Mouse (Mus musculus) C2C12 (cell line): ENCODE results near the gene Rfpl4. TPM values are rescaled to one million over a fixed set of nuclear protein-coding genes. Genes with fewer than 3 reads are reported as not detected.
"Not testable (repeated sequence)": the region's sequence is repeated elsewhere in the genome, so short reads cannot be mapped to it uniquely, and the experiment has no call there.

Experiments
- H3K27me3 ChIP-seq: one replicate; pipeline ENCODE4 v1.6.1; 2011; ENCODE audit not compliant: control insufficient read depth, insufficient read depth, insufficient read length
- H3K36me3 ChIP-seq: one replicate; pipeline ENCODE4 v1.6.1; 2011; ENCODE audit not compliant: control insufficient read depth, insufficient read depth
- H3K4me3 ChIP-seq: one replicate; pipeline ENCODE4 v1.5.1; 2011; ENCODE audit warnings: mild to moderate bottlenecking, control low read depth; ENCODE audit not compliant: poor library complexity, insufficient read depth, severe bottlenecking
- H3K79me2 ChIP-seq: one replicate; pipeline ENCODE4 v1.6.1; 2011; ENCODE audit not compliant: control insufficient read depth, insufficient read depth
- H3K79me3 ChIP-seq: one replicate; pipeline ENCODE4 v1.6.1; 2011; ENCODE audit warnings: low read depth, control low read depth
- H3ac ChIP-seq: one replicate; pipeline ENCODE3; 2011; ENCODE audit warnings: low read depth; ENCODE audit not compliant: control insufficient read depth, insufficient read length
- CEBPB ChIP-seq: IDR thresholded peaks from one replicate; pipeline ENCODE4 v1.6.1; 2011; ENCODE audit warnings: low read depth, mild to moderate bottlenecking, control low read depth, moderate library complexity
- CTCF ChIP-seq: IDR thresholded peaks from one replicate; pipeline ENCODE4 v1.5.1; 2011; ENCODE audit not compliant: control insufficient read depth, insufficient read depth, insufficient read length
- FOSL1 ChIP-seq: IDR thresholded peaks from one replicate; pipeline ENCODE4 v1.8.0; 2011; ENCODE audit warnings: mild to moderate bottlenecking, low read length; ENCODE audit not compliant: poor library complexity, insufficient read depth, severe bottlenecking
- MAX ChIP-seq: IDR thresholded peaks from one replicate; pipeline ENCODE4 v1.6.1; 2011; ENCODE audit warnings: mild to moderate bottlenecking, control low read depth
- MYOD1 ChIP-seq: IDR thresholded peaks from one replicate; pipeline ENCODE4 v1.6.1; 2011; ENCODE audit warnings: low read depth; ENCODE audit not compliant: control insufficient read depth, insufficient read length
- MYOG ChIP-seq: IDR thresholded peaks from one replicate; pipeline ENCODE4 v1.6.1; 2011; ENCODE audit not compliant: control insufficient read depth, insufficient read length; ENCODE audit errors: extremely low read depth
- USF1 ChIP-seq: IDR thresholded peaks from one replicate; pipeline ENCODE4 v1.6.1; 2011; ENCODE audit warnings: low read depth, mild to moderate bottlenecking, control low read depth, moderate library complexity
- polyA plus RNA-seq: library from polyadenylated mRNA; unstranded; fragments of >200 nt; fragmentation: generic; extraction: Trizol; gene quantifications from one replicate; pipeline ENCODE4 v1.2.1, GENCODE M21; 2012; ENCODE audit warnings: missing spikeins

Gene Rfpl4
- polyA plus RNA-seq, 1 experiment, result not detected

DNA sequence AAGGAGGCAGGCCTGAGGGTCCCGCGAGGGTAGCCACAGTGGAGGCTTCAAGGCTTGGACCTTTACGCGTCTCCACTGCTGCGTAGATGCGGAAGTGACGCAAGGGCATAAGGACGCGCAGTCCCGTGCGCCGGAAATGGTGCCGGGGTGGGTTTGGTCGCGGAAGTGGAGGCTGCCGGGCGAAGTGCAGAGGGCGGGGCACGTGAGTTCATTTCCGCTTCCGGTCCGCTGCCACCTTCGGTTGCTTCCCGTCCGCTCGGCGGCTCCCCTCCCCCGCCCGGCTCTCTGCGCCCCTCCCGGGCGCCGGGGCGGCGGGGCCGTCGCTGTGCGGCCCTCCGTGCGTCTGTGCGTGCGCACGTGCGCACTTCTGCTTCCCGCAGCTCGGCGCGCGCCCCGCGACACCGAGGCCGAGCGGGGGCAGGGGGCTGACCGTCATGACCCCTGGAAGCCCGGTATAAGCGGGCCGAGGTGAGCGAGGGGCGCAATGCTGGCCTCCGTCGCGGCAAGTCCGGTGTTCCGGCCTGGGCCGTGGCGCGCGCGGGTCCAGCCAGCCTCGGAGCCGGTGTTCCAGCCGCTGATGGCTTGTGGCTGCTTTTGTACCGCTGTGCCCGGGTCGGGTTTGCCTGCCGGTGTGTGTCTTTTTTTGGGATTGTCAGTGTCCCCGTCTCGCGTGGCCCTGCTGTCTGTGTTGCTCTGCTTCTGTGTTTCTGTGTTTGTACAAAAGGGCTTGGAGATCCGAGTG lies 36.6 kb downstream of the Rfpl4 start, which contains the start of gene Epn1:
Gene Epn1, plus strand, starts transcription at position 226 of the 742 bp plus-strand sequence.
- TF ChIP-seq USF1 (no peak), CEBPB (peak; percentile 17)
- Histone ChIP-seq H3K36me3 (peaks cover 56% of the 10 kb centered on the region), H3K79me2 (peaks cover 72% of the 10 kb centered on the region), H3K79me3 (peaks cover 48% of the 10 kb centered on the region), H3K27me3 (no peaks in the 10 kb centered on the region), H3ac (peak within 1 kb of the TSS; percentile 87), H3K4me3 (peak within 1 kb of the TSS; percentile 60)

DNA sequence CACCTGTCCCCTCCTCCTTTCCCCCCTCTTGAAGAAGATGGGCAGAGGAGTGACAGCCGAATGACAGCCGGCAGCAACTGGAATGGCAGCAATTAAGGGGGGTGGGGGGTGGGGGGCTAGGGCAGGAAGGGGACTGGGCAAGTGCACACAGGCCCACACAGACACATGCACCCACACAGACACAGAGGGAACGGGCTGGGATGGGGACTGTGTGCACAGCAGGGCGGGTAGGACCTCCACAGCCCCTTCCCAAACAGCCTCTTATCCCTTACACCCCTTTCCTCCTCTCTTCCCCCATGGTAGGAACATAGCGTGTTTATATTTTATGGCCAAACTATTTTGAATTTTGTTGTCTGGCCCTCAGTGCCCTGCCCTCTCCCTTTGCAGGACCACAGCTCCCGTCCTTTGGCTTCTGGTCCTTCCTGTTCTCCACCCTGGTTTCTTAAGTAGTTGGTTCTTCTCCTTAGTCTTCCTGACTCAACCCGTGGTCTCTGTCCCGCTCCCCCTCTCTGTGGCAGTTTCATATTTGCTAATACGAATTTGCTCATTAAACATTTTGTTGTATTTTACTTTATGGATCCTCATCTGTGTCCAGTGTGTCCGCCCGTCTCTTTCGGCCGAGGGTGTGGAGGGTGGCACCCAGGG lies 37.3 kb downstream of the Rfpl4 start:
- not testable (repeated sequence) for H3K4me3 ChIP-seq, H3K27me3 ChIP-seq, H3ac ChIP-seq
- Histone ChIP-seq H3K79me2 (peaks cover 72% of the 10 kb centered on the region), H3K79me3 (peaks cover 42% of the 10 kb centered on the region), H3K36me3 (peaks cover 53% of the 10 kb centered on the region)

DNA sequence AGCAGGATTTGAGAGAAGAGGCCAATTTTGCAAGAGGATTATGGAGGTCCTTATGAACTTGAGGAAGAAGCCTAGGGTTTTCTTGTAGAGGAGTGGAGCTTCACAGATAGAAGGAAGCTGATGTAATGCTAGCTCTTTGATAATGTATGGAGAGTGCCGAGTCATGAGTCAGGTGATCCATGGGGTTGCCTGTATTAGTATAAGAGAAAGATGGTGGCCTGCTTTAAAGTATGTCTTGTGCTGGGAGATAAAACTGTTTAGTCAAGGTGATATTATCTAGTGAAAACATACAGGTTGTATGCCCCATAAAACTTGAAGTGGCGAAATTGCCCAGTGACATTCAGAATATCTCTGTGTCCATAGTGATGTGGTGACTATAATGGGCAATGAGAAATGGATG lies 39.8 kb downstream of the Rfpl4 start:
- Histone ChIP-seq H3K4me3 (no peak overlapping the region), H3ac (no peak overlapping the region), H3K36me3 (peaks cover 54% of the 10 kb centered on the region), H3K27me3 (no peaks in the 10 kb centered on the region), H3K79me2 (peaks cover 71% of the 10 kb centered on the region), H3K79me3 (peaks cover 38% of the 10 kb centered on the region)
- no peak for TF ChIP-seq USF1
- no peak for TF ChIP-seq FOSL1
- no peak for TF ChIP-seq CEBPB
- no peak for TF ChIP-seq CTCF
- no peak for TF ChIP-seq MYOD1
- no peak for TF ChIP-seq MYOG

DNA sequence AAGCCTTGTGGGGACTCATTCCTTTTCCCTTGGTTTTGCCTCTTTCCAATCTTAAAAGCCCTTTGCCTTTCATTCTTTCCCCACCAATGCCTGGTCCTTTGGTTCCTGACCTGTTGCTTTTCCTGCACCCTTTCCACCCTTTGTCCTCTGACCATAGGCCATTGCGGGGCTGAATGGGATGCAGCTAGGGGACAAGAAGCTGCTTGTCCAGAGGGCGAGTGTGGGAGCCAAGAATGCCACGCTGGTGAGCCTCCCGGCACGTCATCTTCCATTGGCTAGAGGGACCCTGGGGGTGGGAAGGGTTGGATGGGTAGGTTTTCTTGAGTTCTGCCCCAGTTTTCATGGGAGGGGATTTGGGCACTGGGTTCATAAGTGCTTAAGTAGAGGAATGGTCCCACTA lies 41.8 kb downstream of the Rfpl4 start:
- Histone ChIP-seq H3K36me3 (peaks cover 72% of the 10 kb centered on the region), H3K79me3 (peaks cover 44% of the 10 kb centered on the region), H3K27me3 (no peaks in the 10 kb centered on the region), H3ac (no peak overlapping the region), H3K4me3 (no peak overlapping the region), H3K79me2 (peaks cover 72% of the 10 kb centered on the region)
- TF ChIP-seq USF1, result no peak
- TF ChIP-seq MAX, result no peak
- no peak for TF ChIP-seq FOSL1
- no peak for TF ChIP-seq CTCF
- TF ChIP-seq MYOG, result no peak
- TF ChIP-seq CEBPB, result no peak
- TF ChIP-seq MYOD1, result no peak

DNA sequence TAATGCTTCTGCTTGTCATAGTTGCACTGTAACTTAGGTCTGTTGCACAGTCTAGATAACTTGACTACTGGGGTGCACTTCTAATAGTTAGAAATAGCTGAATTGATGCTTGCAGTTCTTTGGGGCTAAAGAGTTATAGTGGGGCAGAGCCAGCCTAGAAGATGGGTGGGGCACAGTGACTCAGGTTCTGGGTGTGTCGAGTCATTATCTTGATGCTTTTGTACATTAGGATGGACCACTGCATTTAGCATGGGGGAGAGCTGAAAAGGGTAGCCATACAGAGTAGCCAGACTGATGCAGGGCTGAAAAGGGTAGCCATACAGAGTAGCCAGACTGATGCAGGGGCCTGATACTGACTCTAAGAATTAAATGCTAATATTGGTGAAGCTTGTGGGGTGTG lies 43.2 kb downstream of the Rfpl4 start:
- no peak for TF ChIP-seq MYOD1
- no peak for TF ChIP-seq USF1
- no peak for TF ChIP-seq CTCF
- TF ChIP-seq FOSL1, result no peak
- no peak for TF ChIP-seq MAX
- no peak for TF ChIP-seq MYOG
- no peak for TF ChIP-seq CEBPB
- peaks cover 57% of the 10 kb centered on the region for H3K79me3 ChIP-seq
- peaks cover 82% of the 10 kb centered on the region for H3K36me3 ChIP-seq
- H3K27me3 ChIP-seq, result no peaks in the 10 kb centered on the region
- peaks cover 86% of the 10 kb centered on the region for H3K79me2 ChIP-seq
- no peak overlapping the region for H3K4me3 ChIP-seq
- H3ac ChIP-seq, result no peak overlapping the region

DNA sequence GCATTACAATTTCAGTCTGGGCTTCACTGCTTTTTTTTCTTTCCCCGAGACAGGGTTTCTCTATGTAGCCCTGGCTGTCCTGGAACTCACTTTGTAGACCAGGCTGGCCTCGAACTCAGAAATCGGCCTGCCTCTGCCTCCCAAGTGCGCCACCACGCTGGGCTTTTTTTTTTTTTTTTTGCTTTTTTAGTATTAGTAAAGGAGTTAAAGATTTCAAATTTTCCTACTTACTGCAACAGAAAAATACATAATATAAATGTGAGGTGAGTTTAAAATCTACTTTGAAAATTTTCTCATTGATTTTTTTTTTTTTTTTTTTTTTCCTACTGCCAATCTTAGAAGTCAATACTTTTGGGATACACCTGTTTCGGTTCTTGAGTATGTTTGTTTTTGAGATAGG lies 51.9 kb downstream of the Rfpl4 start:
- peaks cover 70% of the 10 kb centered on the region for H3K79me3 ChIP-seq
- H3K4me3 ChIP-seq, result no peak overlapping the region
- no peak overlapping the region for H3ac ChIP-seq

More for the DNA sequence above, 51.9 kb downstream of the Rfpl4 start:
- Histone ChIP-seq H3K27me3 (no peaks in the 10 kb centered on the region), H3K79me2 (peaks cover 76% of the 10 kb centered on the region), H3K36me3 (peaks cover 49% of the 10 kb centered on the region)
- no peak for TF ChIP-seq CEBPB
- no peak for TF ChIP-seq MYOG
- no peak for TF ChIP-seq CTCF
- TF ChIP-seq USF1, result no peak
- TF ChIP-seq MYOD1, result no peak
- TF ChIP-seq FOSL1, result no peak
- no peak for TF ChIP-seq MAX
